Mouse (Mus musculus): ENCODE data around the gene Card19. TPM values are rescaled to one million over a fixed set of nuclear protein-coding genes. Genes with fewer than 3 reads are reported as not detected.
A peak's percentile ranks its signal among the peaks of the same experiment; 100 is the strongest.

Gene Card19
- polyA plus RNA-seq, 2 experiments = 9.8 to 16.2 TPM

DNA sequence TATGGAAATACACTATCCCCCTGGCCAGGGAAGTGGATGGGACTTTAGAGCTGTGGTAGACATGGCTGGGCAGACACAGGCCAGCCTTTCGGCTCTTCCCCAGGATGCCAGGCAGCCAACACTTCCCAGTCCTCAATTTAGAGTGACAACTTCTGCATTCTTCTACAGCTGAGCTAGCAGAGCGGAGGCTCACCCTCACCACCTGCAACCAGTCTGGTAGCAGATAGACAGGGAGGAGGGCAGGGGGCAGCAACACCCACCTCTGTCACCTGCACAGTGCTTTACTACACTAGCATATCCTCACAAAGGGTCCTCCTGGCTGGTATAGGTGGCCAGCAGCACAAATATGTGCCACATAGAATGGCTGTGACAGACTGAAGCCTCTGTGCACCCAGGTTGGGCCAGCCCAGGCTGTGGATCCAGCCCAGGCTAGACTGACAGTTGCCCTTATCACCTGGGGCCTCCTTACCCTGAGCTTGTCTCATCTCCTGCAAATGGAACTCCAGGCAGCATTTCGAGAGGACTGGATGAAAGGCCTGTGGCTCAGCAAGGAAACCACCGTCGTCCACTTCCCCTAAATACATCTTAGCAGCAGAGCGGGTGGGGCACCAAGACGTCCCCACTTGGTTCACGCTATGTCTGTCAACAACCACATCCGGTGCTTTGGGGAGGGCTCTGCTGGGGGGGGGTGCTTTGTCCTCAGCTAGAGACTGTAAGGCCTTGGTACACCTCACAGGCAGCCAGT lies 26.7 kb upstream of the Card19 start:
- H3K4me3 ChIP-seq (ENCODE audit: insufficient read depth in 1 of 2, low read depth in 2 of 2, low read length in 2 of 2) = no peak overlapping the region
- ATAC-seq (ENCODE audit: insufficient read depth) (peak; percentile 83), DNase-seq (ENCODE audit: low read depth in 3 of 3, low spot score in 3 of 3) (peak in 2 of 3 experiments; percentile 26 to 34)
- H3K4me2 ChIP-seq (ENCODE audit: low read depth) = no peak overlapping the region
- TF ChIP-seq CTCF (IDR thresholded peaks at IDR 0.05; ENCODE audit: low read depth) = no peak
- TF ChIP-seq EP300 (IDR thresholded peaks at IDR 0.05; ENCODE audit: low read depth) = no peak
- H3K27ac ChIP-seq = no peak overlapping the region
- peaks cover 7% of the 10 kb centered on the region for H3K27me3 ChIP-seq (ENCODE audit: control insufficient read depth, insufficient read depth, low read length)
- no peaks in the 10 kb centered on the region for H3K9me3 ChIP-seq (ENCODE audit: control insufficient read depth, low read length)
- peaks cover 0 to 22% of the 10 kb centered on the region in 2 experiments for H3K4me1 ChIP-seq (replicated peaks; ENCODE audit: control insufficient read depth in 2 of 2, insufficient read depth in 2 of 2, low read length in 1 of 2)
- no peak overlapping the region for H3K9ac ChIP-seq (replicated peaks)
- no peaks in the 10 kb centered on the region for H3K36me3 ChIP-seq (replicated peaks; ENCODE audit: control insufficient read depth, insufficient read depth, low read depth)
- WGBS (ENCODE audit: insufficient replicate concordance) = 21% methylated on average over 9 of the region's 9 CpGs

DNA sequence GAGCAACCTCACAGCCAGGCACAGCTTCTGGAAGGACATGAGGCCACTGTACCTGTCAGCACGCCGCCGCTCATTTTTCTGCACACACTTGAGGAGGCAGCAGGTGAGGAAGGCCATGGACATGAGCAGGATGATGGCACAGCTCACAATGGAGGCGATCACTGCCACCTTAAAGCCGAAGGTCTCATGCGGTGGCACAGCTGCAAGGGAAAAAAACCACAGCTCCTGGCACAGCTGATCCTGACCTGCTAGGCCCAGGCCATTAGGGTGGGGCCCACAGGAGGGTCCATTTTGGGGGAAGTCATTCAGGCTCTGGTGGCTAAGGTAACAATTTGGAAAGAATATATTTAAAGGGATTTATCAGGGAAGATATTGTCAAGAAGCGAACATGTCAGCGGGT lies 22.9 kb upstream of the Card19 start:
- no peak overlapping the region for H3K4me3 ChIP-seq (ENCODE audit: insufficient read depth in 1 of 2, low read depth in 2 of 2, low read length in 2 of 2)
- no peaks in the 10 kb centered on the region for H3K27me3 ChIP-seq (ENCODE audit: control insufficient read depth, insufficient read depth, low read length)
- ATAC-seq (ENCODE audit: insufficient read depth) = no peak
- 80% methylated on average over 8 of the region's 8 CpGs for WGBS (ENCODE audit: insufficient replicate concordance)
- no peak overlapping the region for H3K9ac ChIP-seq (replicated peaks)
- H3K27ac ChIP-seq = no peak overlapping the region
- H3K4me2 ChIP-seq (ENCODE audit: low read depth) = no peak overlapping the region
- no peak for TF ChIP-seq CTCF (IDR thresholded peaks at IDR 0.05; ENCODE audit: low read depth)
- no peak for TF ChIP-seq EP300 (IDR thresholded peaks at IDR 0.05; ENCODE audit: low read depth)
- no peaks in the 10 kb centered on the region for H3K9me3 ChIP-seq (ENCODE audit: control insufficient read depth, low read length)
- H3K36me3 ChIP-seq (replicated peaks; ENCODE audit: control insufficient read depth, insufficient read depth, low read depth) = no peaks in the 10 kb centered on the region
- no peak for DNase-seq (ENCODE audit: low read depth in 3 of 3, low spot score in 3 of 3)
- peaks cover 0 to 16% of the 10 kb centered on the region in 2 experiments; a peak in 3 of 4 replicates for H3K4me1 ChIP-seq (replicated peaks; ENCODE audit: control insufficient read depth in 2 of 2, insufficient read depth in 2 of 2, low read length in 1 of 2)

DNA sequence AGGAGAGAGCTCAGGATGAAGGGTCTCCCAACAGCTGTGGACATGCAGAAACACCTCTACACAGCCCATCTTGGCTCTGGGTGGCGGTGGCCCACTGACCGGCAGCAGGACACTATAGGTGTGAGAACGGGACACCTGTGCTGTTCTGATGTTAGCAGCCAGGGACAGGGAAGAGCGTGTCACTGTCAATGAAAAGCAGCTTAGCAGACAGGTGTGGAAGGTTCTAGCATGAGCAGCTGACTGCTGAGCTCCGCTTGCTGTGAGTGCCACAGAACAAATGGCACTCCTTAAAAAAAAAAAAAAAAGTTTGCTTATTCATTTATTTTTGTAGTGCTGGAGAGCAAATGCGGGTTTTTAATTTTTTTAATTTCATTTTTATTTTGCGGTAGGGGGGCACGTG lies 21.8 kb upstream of the Card19 start:
- TF ChIP-seq CTCF (IDR thresholded peaks at IDR 0.05; ENCODE audit: low read depth) = no peak
- TF ChIP-seq EP300 (IDR thresholded peaks at IDR 0.05; ENCODE audit: low read depth) = no peak
- no peaks in the 10 kb centered on the region for H3K9me3 ChIP-seq (ENCODE audit: control insufficient read depth, low read length)
- H3K4me1 ChIP-seq (replicated peaks; ENCODE audit: control insufficient read depth in 2 of 2, insufficient read depth in 2 of 2, low read length in 1 of 2) = peaks cover 0 to 7% of the 10 kb centered on the region in 2 experiments; a peak in 2 of 4 replicates
- no peak overlapping the region for H3K9ac ChIP-seq (replicated peaks)
- DNase-seq (ENCODE audit: low read depth in 3 of 3, low spot score in 3 of 3) (no peak), ATAC-seq (ENCODE audit: insufficient read depth) (no peak)
- H3K27ac ChIP-seq = no peak overlapping the region
- H3K4me3 ChIP-seq (ENCODE audit: insufficient read depth in 1 of 2, low read depth in 2 of 2, low read length in 2 of 2) = no peak overlapping the region
- no peaks in the 10 kb centered on the region for H3K36me3 ChIP-seq (replicated peaks; ENCODE audit: control insufficient read depth, insufficient read depth, low read depth)
- H3K4me2 ChIP-seq (ENCODE audit: low read depth) = no peak overlapping the region
- no peaks in the 10 kb centered on the region for H3K27me3 ChIP-seq (ENCODE audit: control insufficient read depth, insufficient read depth, low read length)
- 81% methylated on average over 8 of the region's 8 CpGs for WGBS (ENCODE audit: insufficient replicate concordance)

DNA sequence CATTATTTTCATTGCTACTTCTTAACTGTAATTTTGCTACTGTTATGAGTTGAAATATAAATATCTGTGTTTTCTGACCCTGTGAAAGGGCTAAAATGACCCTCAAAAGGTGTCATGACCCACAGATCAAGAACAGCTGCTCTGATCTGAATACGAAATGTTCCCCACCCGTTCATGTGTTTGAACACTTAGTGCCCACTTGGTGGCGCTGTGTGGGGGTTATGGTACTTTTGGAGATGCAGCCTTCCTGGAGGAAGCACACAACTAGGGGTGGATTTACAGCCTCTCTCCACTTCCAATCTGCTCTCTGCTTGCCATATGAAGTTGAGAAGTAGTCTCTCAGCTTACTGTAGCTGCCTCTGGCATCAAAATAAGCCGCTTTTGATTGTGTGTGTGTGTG lies 18.9 kb upstream of the Card19 start:
- Histone ChIP-seq H3K27ac (no peak overlapping the region), H3K4me1 (replicated peaks; ENCODE audit: control insufficient read depth in 2 of 2, insufficient read depth in 2 of 2, low read length in 1 of 2) (no peaks in the 10 kb centered on the region), H3K4me2 (ENCODE audit: low read depth) (no peak overlapping the region), H3K4me3 (ENCODE audit: insufficient read depth in 1 of 2, low read depth in 2 of 2, low read length in 2 of 2) (no peak overlapping the region), H3K9ac (replicated peaks) (no peak overlapping the region), H3K9me3 (ENCODE audit: control insufficient read depth, low read length) (no peaks in the 10 kb centered on the region), H3K27me3 (ENCODE audit: control insufficient read depth, insufficient read depth, low read length) (no peaks in the 10 kb centered on the region), H3K36me3 (replicated peaks; ENCODE audit: control insufficient read depth, insufficient read depth, low read depth) (no peaks in the 10 kb centered on the region)
- TF ChIP-seq CTCF (IDR thresholded peaks at IDR 0.05; ENCODE audit: low read depth) = 0 out of 2 replicates have a peak, but pooled peaks have one; percentile 24
- TF ChIP-seq EP300 (IDR thresholded peaks at IDR 0.05; ENCODE audit: low read depth) = no peak
- ATAC-seq (ENCODE audit: insufficient read depth) (no peak), DNase-seq (ENCODE audit: low read depth in 3 of 3, low spot score in 3 of 3) (no peak)
- 78% methylated on average over 4 of the region's 4 CpGs for WGBS (ENCODE audit: insufficient replicate concordance)

DNA sequence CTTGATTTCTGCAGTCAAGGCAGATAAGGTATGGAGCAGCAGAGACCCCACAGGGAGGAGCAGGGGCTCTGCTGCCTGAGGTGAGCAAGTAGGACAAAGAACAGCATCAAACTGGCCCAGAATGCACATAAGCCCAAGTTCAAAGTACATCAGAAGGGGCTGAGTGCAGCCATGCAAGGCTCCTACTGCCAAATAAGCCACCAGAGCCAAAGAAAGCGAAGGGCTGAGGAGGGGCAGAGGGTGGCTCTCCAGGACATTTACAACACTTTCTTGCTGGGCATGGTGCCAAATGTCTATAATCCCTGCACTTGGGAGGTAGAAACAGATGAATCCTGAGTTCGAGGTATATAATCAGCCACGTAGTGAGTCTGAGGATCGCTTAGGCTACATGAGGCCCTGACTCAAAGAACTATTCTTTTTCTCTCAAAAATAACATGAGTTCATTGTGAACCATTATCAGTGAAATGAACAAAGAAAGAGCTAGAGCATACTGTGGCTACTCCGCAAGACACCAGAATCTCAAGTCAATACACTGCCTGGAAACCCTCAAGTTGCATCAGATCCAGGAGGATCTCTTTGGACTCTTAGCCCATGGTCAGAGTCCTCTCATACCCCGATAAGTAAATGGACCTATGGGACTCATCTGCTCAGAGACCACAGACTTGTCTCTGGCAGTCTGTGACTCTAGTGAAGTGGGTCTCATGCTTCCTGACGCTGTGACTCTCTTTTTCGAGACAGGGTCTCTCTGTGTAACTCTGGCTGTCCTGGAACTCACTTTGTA lies 18.1 kb upstream of the Card19 start:
- Histone ChIP-seq H3K4me3 (ENCODE audit: insufficient read depth in 1 of 2, low read depth in 2 of 2, low read length in 2 of 2) (no peak overlapping the region), H3K4me1 (replicated peaks; ENCODE audit: control insufficient read depth in 2 of 2, insufficient read depth in 2 of 2, low read length in 1 of 2) (no peaks in the 10 kb centered on the region), H3K4me2 (ENCODE audit: low read depth) (no peak overlapping the region), H3K9ac (replicated peaks) (no peak overlapping the region), H3K36me3 (replicated peaks; ENCODE audit: control insufficient read depth, insufficient read depth, low read depth) (no peaks in the 10 kb centered on the region), H3K9me3 (ENCODE audit: control insufficient read depth, low read length) (no peaks in the 10 kb centered on the region), H3K27me3 (ENCODE audit: control insufficient read depth, insufficient read depth, low read length) (no peaks in the 10 kb centered on the region), H3K27ac (no peak overlapping the region)
- no peak for ATAC-seq (ENCODE audit: insufficient read depth)
- no peak for DNase-seq (ENCODE audit: low read depth in 3 of 3, low spot score in 3 of 3)
- 83% methylated on average over 8 of the region's 8 CpGs for WGBS (ENCODE audit: insufficient replicate concordance)
- no peak for TF ChIP-seq CTCF (IDR thresholded peaks at IDR 0.05; ENCODE audit: low read depth)
- TF ChIP-seq EP300 (IDR thresholded peaks at IDR 0.05; ENCODE audit: low read depth) = no peak

All from liver, embryonic 14.5 days (tissue).